8 mouse cellular contexts compared by ENCODE assay signal in the genomic region with DNA sequence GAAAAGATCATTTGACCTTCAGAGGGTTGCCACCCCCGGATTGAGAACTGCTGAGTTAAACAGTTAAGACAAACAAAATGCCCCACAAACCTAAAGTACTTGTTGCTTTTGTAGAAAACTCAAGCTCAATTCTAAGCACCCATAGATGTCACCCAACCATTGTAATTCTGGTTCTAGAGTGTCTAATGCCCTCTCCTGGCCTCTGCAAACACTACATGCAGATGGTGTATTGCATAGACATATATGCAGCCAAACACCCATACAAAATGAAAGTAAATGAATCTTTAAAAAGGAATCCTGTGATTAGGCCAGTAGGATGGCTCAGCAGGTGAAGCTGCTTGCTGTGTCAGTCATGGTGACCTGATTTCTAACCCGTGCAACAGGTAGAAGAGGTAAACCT. TPM values are rescaled to one million over a fixed set of nuclear protein-coding genes. Genes with fewer than 3 reads are reported as not detected.
DNase-seq lines count a peak whose midpoint lies in the region; ATAC-seq lines count a peak whose summit lies in the region.

No protein-coding gene starts in this region.

- no peak overlapping the region for H3K9ac ChIP-seq in forebrain, embryonic 16.5 days (replicated peaks; ENCODE audit: low read depth, low read length)
- H3K9ac ChIP-seq in neural tube, embryonic 15.5 days (replicated peaks) = no peak overlapping the region

- H3K4me2 ChIP-seq in forebrain, embryonic 16.5 days (ENCODE audit: low read length) = no peak overlapping the region
- H3K4me2 ChIP-seq in neural tube, embryonic 15.5 days = no peak overlapping the region

- WGBS in heart, embryonic 10.5 days = 95% methylated on average over 2 of the region's 2 CpGs
- 86% methylated on average over 2 of the region's 2 CpGs for WGBS in forebrain, embryonic 16.5 days
- 91% methylated on average over 2 of the region's 2 CpGs for WGBS in neural tube, embryonic 15.5 days

- H3K27me3 ChIP-seq in heart, embryonic 10.5 days (ENCODE audit: insufficient read depth, poor library complexity, severe bottlenecking) = no peaks in the 10 kb centered on the region
- no peaks in the 10 kb centered on the region for H3K27me3 ChIP-seq in forebrain, embryonic 16.5 days (replicated peaks; ENCODE audit: control insufficient read depth, insufficient read depth, low read length)
- H3K27me3 ChIP-seq in neural tube, embryonic 15.5 days (replicated peaks) = no peaks in the 10 kb centered on the region

- peaks cover 86% of the 10 kb centered on the region for H3K36me3 ChIP-seq in heart, embryonic 10.5 days
- H3K36me3 ChIP-seq in forebrain, embryonic 16.5 days (ENCODE audit: control insufficient read depth, insufficient read depth) = peaks cover 46% of the 10 kb centered on the region
- H3K36me3 ChIP-seq in neural tube, embryonic 15.5 days = peaks cover 69% of the 10 kb centered on the region

- peak; percentile 91 for ATAC-seq in activated CD4-positive, CD25-positive, alpha-beta regulatory T cell, adult 4 months
- ATAC-seq in forebrain, embryonic 16.5 days = no peak
- ATAC-seq in neural tube, embryonic 15.5 days (ENCODE audit: low FRiP score) = no peak

- H3K4me3 ChIP-seq in heart, embryonic 10.5 days = no peak overlapping the region
- no peak overlapping the region for H3K4me3 ChIP-seq in forebrain, embryonic 16.5 days (replicated peaks; ENCODE audit: low read length)
- no peak overlapping the region for H3K4me3 ChIP-seq in neural tube, embryonic 15.5 days (replicated peaks)

- H3K9me3 ChIP-seq in heart, embryonic 10.5 days = no peaks in the 10 kb centered on the region
- no peaks in the 10 kb centered on the region for H3K9me3 ChIP-seq in forebrain, embryonic 16.5 days (ENCODE audit: control insufficient read depth, low read length)
- no peaks in the 10 kb centered on the region for H3K9me3 ChIP-seq in neural tube, embryonic 15.5 days (replicated peaks)

- DNase-seq in heart, postnatal 4 days = peak; percentile 49
- no peak for DNase-seq in heart, embryonic 10.5 days (ENCODE audit: low spot score)
- DNase-seq in CD4-positive, CD25-positive, alpha-beta regulatory T cell, adult 2 months (ENCODE audit: low read depth, low spot score) = peak; percentile 75
- DNase-seq in lung, postnatal 36 days = peak; percentile 78
- DNase-seq in gastrocnemius, postnatal 10 days = no peak

- no peak overlapping the region for H3K27ac ChIP-seq in heart, embryonic 10.5 days
- no peak overlapping the region for H3K27ac ChIP-seq in forebrain, embryonic 16.5 days (ENCODE audit: low read length)
- no peak overlapping the region for H3K27ac ChIP-seq in neural tube, embryonic 15.5 days (replicated peaks)

- H3K4me1 ChIP-seq in heart, embryonic 10.5 days = peaks cover 3% of the 10 kb centered on the region; the same call in 1 of the 2 replicates
- peaks cover 11% of the 10 kb centered on the region for H3K4me1 ChIP-seq in forebrain, embryonic 16.5 days (replicated peaks; ENCODE audit: control insufficient read depth, insufficient read depth, low read length)
- H3K4me1 ChIP-seq in neural tube, embryonic 15.5 days = peaks cover 12% of the 10 kb centered on the region

RNA-seq across cellular contexts. Expression of a gene that starts 8.6 kb away (rescaled TPM):
- total RNA-seq in heart, postnatal 4 days (2021) = 100 to 1,000 TPM; 286 to 289 TPM
- polyA plus RNA-seq in heart, embryonic 10.5 days (2016; fragmentation: Nextera tagmentation; extraction: Ambion mirVana) = 275 and 305 TPM in 2 replicates
- polyA plus RNA-seq in activated CD4-positive, CD25-positive, alpha-beta regulatory T cell, adult 4 months (2017; shearing (Covaris generic)) = 100 to 1,000 TPM; 102 to 121 TPM
- 100 to 1,000 TPM; 107 to 127 TPM for total RNA-seq in gastrocnemius, postnatal 10 days (2021)
- polyA plus RNA-seq in forebrain, embryonic 16.5 days (2015; fragmentation: Nextera tagmentation; extraction: Ambion mirVana) = 388 and 450 TPM in 2 replicates
- 205 and 214 TPM in 2 replicates for polyA plus RNA-seq in neural tube, embryonic 15.5 days (2015; fragmentation: Nextera tagmentation; extraction: Ambion mirVana)

Comparison
In these comparisons a context has a peak if more than half of its experiments do, and no peak if none do; other contexts are left out.
1. DNase-seq: peak in heart, postnatal 4 days (single experiment), CD4-positive, CD25-positive, alpha-beta regulatory T cell, adult 2 months (single experiment) and lung, postnatal 36 days (single experiment); none in heart, embryonic 10.5 days (single experiment) and gastrocnemius, postnatal 10 days (single experiment).